Mouse (Mus musculus): ENCODE results near the gene Phf6. TPM values are rescaled to one million over a fixed set of nuclear protein-coding genes. Genes with fewer than 3 reads are reported as not detected.

Gene Phf6
- total and polyA plus RNA-seq, 2 experiments from 2014 or later = 40.6 to 45.3 TPM

- Histone ChIP-seq H3K4me1 (ENCODE audit: insufficient read depth, low read length) (no peaks in the 10 kb centered on the region), H3K36me3 (ENCODE audit: insufficient read depth, low read length) (no peaks in the 10 kb centered on the region), H3K4me2 (ENCODE audit: low read depth, low read length, poor library complexity, severe bottlenecking) (no peak overlapping the region), H3K9me3 (ENCODE audit: low read length) (no peaks in the 10 kb centered on the region), H3K4me3 (ENCODE audit: low read depth, low read length) (no peak overlapping the region), H3K9ac (replicated peaks; ENCODE audit: low read length, poor library complexity, severe bottlenecking) (no peak overlapping the region), H3K27me3 (ENCODE audit: insufficient read depth, low read length) (no peaks in the 10 kb centered on the region), H3K27ac (ENCODE audit: low read depth, low read length) (no peak overlapping the region)
- ATAC-seq (ENCODE audit: low FRiP score) = no peak
- no peak for DNase-seq (ENCODE audit: low spot score)
- TF ChIP-seq CTCF (IDR thresholded peaks at IDR 0.05) = no peak
- WGBS = 84% methylated on average over 5 of the region's 5 CpGs
These were observed 18.1 kb downstream of the Phf6 start for GRCm38 (mm10) chrX:52930191-52930590.

GRCm38 (mm10) chrX:52932161-52932560 is 20.1 kb downstream of the Phf6 start:
- H3K36me3 ChIP-seq (ENCODE audit: insufficient read depth, low read length) = no peaks in the 10 kb centered on the region
- no peak overlapping the region for H3K4me2 ChIP-seq (ENCODE audit: low read depth, low read length, poor library complexity, severe bottlenecking)
- no peaks in the 10 kb centered on the region for H3K27me3 ChIP-seq (ENCODE audit: insufficient read depth, low read length)
- H3K4me3 ChIP-seq (ENCODE audit: low read depth, low read length) = no peak overlapping the region
- WGBS = 84% methylated on average over 1 of the region's 1 CpGs
- no peak overlapping the region for H3K27ac ChIP-seq (ENCODE audit: low read depth, low read length)
- DNase-seq (ENCODE audit: low spot score) (no peak), ATAC-seq (ENCODE audit: low FRiP score) (no peak)
- no peak for TF ChIP-seq CTCF (IDR thresholded peaks at IDR 0.05)
- no peaks in the 10 kb centered on the region for H3K4me1 ChIP-seq (ENCODE audit: insufficient read depth, low read length)
- H3K9me3 ChIP-seq (ENCODE audit: low read length) = no peaks in the 10 kb centered on the region
- H3K9ac ChIP-seq (replicated peaks; ENCODE audit: low read length, poor library complexity, severe bottlenecking) = no peak overlapping the region

- no peaks in the 10 kb centered on the region for H3K9me3 ChIP-seq (ENCODE audit: low read length)
- no peak overlapping the region for H3K9ac ChIP-seq (replicated peaks; ENCODE audit: low read length, poor library complexity, severe bottlenecking)
- DNase-seq (ENCODE audit: low spot score) = peak; percentile 46
- no peak for ATAC-seq (ENCODE audit: low FRiP score)
- H3K4me2 ChIP-seq (ENCODE audit: low read depth, low read length, poor library complexity, severe bottlenecking) = no peak overlapping the region
- no peaks in the 10 kb centered on the region for H3K36me3 ChIP-seq (ENCODE audit: insufficient read depth, low read length)
- WGBS = 65% methylated on average over 2 of the region's 2 CpGs
- TF ChIP-seq CTCF (IDR thresholded peaks at IDR 0.05) = peak; percentile 81
- no peaks in the 10 kb centered on the region for H3K27me3 ChIP-seq (ENCODE audit: insufficient read depth, low read length)
- no peaks in the 10 kb centered on the region for H3K4me1 ChIP-seq (ENCODE audit: insufficient read depth, low read length)
- H3K27ac ChIP-seq (ENCODE audit: low read depth, low read length) = no peak overlapping the region
- H3K4me3 ChIP-seq (ENCODE audit: low read depth, low read length) = no peak overlapping the region
These were observed 22.4 kb downstream of the Phf6 start for GRCm38 (mm10) chrX:52934496-52934895.

- WGBS = 89% methylated on average over 5 of the region's 5 CpGs
- no peaks in the 10 kb centered on the region for H3K9me3 ChIP-seq (ENCODE audit: low read length)
- no peak overlapping the region for H3K4me3 ChIP-seq (ENCODE audit: low read depth, low read length)
- H3K27me3 ChIP-seq (ENCODE audit: insufficient read depth, low read length) = no peaks in the 10 kb centered on the region
- DNase-seq (ENCODE audit: low spot score) (no peak), ATAC-seq (ENCODE audit: low FRiP score) (no peak)
- peaks cover 8% of the 10 kb centered on the region; the same call in 1 of the 2 replicates for H3K36me3 ChIP-seq (ENCODE audit: insufficient read depth, low read length)
- no peaks in the 10 kb centered on the region for H3K4me1 ChIP-seq (ENCODE audit: insufficient read depth, low read length)
- no peak overlapping the region for H3K27ac ChIP-seq (ENCODE audit: low read depth, low read length)
- H3K9ac ChIP-seq (replicated peaks; ENCODE audit: low read length, poor library complexity, severe bottlenecking) = no peak overlapping the region
- no peak overlapping the region for H3K4me2 ChIP-seq (ENCODE audit: low read depth, low read length, poor library complexity, severe bottlenecking)
- TF ChIP-seq CTCF (IDR thresholded peaks at IDR 0.05) = no peak
These were observed 33.4 kb downstream of the Phf6 start for GRCm38 (mm10) chrX:52945509-52945908.

GRCm38 (mm10) chrX:52949713-52950112 is 37.6 kb downstream of the Phf6 start:
- Histone ChIP-seq H3K9me3 (ENCODE audit: low read length) (no peaks in the 10 kb centered on the region), H3K9ac (replicated peaks; ENCODE audit: low read length, poor library complexity, severe bottlenecking) (no peak overlapping the region), H3K36me3 (ENCODE audit: insufficient read depth, low read length) (peaks cover 8% of the 10 kb centered on the region; the same call in 1 of the 2 replicates), H3K4me1 (ENCODE audit: insufficient read depth, low read length) (no peaks in the 10 kb centered on the region), H3K4me2 (ENCODE audit: low read depth, low read length, poor library complexity, severe bottlenecking) (no peak overlapping the region), H3K4me3 (ENCODE audit: low read depth, low read length) (no peak overlapping the region), H3K27ac (ENCODE audit: low read depth, low read length) (no peak overlapping the region), H3K27me3 (ENCODE audit: insufficient read depth, low read length) (no peaks in the 10 kb centered on the region)
- ATAC-seq (ENCODE audit: low FRiP score) (no peak), DNase-seq (ENCODE audit: low spot score) (peak; percentile 30)
- peak; percentile 65 for TF ChIP-seq CTCF (IDR thresholded peaks at IDR 0.05)
- WGBS = 45% methylated on average over 2 of the region's 2 CpGs

GRCm38 (mm10) chrX:52956942-52957341 is 44.9 kb downstream of the Phf6 start:
- Histone ChIP-seq H3K9me3 (ENCODE audit: low read length) (no peaks in the 10 kb centered on the region), H3K4me2 (ENCODE audit: low read depth, low read length, poor library complexity, severe bottlenecking) (no peak overlapping the region), H3K4me3 (ENCODE audit: low read depth, low read length) (no peak overlapping the region), H3K4me1 (ENCODE audit: insufficient read depth, low read length) (no peaks in the 10 kb centered on the region), H3K27me3 (ENCODE audit: insufficient read depth, low read length) (no peaks in the 10 kb centered on the region), H3K27ac (ENCODE audit: low read depth, low read length) (no peak overlapping the region), H3K9ac (replicated peaks; ENCODE audit: low read length, poor library complexity, severe bottlenecking) (no peak overlapping the region), H3K36me3 (ENCODE audit: insufficient read depth, low read length) (no peaks in the 10 kb centered on the region)
- ATAC-seq (ENCODE audit: low FRiP score) (no peak), DNase-seq (ENCODE audit: low spot score) (no peak)
- 90% methylated on average over 4 of the region's 4 CpGs for WGBS
- no peak for TF ChIP-seq CTCF (IDR thresholded peaks at IDR 0.05)
